Mouse (Mus musculus) embryonic fibroblast, embryonic 13.5 days (primary cell): ENCODE measurements around the gene Ankdd1b. TPM values are rescaled to one million over a fixed set of nuclear protein-coding genes. Genes with fewer than 3 reads are reported as not detected.

ENCODE experiments used
- H3K27ac ChIP-seq: 2 replicates; pipeline ENCODE4 v1.5.1; 2012; ENCODE audit warnings: low read length, control low read depth, inconsistent platforms; ENCODE audit not compliant: insufficient read depth
- H3K4me1 ChIP-seq: 2 replicates; pipeline ENCODE4 v1.6.1; 2011; ENCODE audit warnings: low read length; ENCODE audit not compliant: control insufficient read depth, insufficient read depth
- H3K4me3 ChIP-seq: 2 replicates; pipeline ENCODE4 v1.5.1; 2011; ENCODE audit warnings: mild to moderate bottlenecking, control low read depth, low read length; ENCODE audit not compliant: insufficient read depth
- CTCF ChIP-seq: IDR thresholded peaks from 2 replicates; pipeline ENCODE4 v1.5.1; 2011; ENCODE audit warnings: mild to moderate bottlenecking, control low read depth, low read length, moderate library complexity, borderline replicate concordance; ENCODE audit not compliant: insufficient read depth
- POLR2A ChIP-seq: IDR thresholded peaks from 2 replicates; pipeline ENCODE4 v1.6.1; 2011; ENCODE audit warnings: low read depth, mild to moderate bottlenecking, control low read depth, low read length, moderate library complexity
- polyA plus RNA-seq: library from polyadenylated mRNA; stranded (reverse); fragments of >200 nt; gene quantifications from 2 replicates; pipeline ENCODE4 v1.2.4, GENCODE M21; 2011; ENCODE audit warnings: low read depth; ENCODE audit not compliant: missing spikeins, insufficient read length

Ankdd1b gene
- polyA plus RNA-seq, 1 experiment: not detected

GRCm38 (mm10) chr13:96499891-96500290 lies 28.9 kb upstream of the Ankdd1b start:
- no peak overlapping the region for H3K27ac ChIP-seq
- no peak for TF ChIP-seq CTCF
- TF ChIP-seq POLR2A: no peak
- H3K4me1 ChIP-seq: no peaks in the 10 kb centered on the region
- no peak overlapping the region for H3K4me3 ChIP-seq

DNA sequence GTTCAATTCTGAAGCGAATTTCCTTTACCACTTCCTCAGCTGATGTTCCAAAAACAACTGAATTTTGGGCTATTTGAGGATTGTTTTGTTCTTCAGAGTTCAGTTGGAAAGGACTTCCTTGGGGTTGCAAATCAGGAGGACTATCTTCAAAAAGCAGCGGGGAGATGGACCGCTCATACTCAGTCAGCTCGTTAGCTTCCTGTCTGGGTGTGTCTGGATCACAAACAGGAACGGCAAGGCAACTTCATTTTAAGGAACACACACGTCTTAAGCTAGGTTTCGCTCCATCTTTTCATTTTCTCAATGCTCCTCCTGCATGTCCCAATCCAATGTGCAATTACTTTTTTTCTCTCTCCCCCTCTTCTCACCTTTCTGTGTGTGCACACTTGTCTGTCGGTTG lies 25.6 kb upstream of the Ankdd1b start:
- Histone ChIP-seq H3K4me3 (no peak overlapping the region), H3K4me1 (no peaks in the 10 kb centered on the region), H3K27ac (no peak overlapping the region)
- TF ChIP-seq POLR2A (no peak), CTCF (no peak)

GRCm38 (mm10) chr13:96490433-96490832 lies 19.4 kb upstream of the Ankdd1b start, which contains the start of gene Gm17622:
TSS of gene Gm17622 (plus strand) at chr13:96490733.
- Histone ChIP-seq H3K27ac (no peak within 1 kb of the TSS), H3K4me1 (peaks cover 4% of the 10 kb centered on the region), H3K4me3 (no peak within 1 kb of the TSS)
- TF ChIP-seq POLR2A: no peak
- no peak for TF ChIP-seq CTCF

DNA sequence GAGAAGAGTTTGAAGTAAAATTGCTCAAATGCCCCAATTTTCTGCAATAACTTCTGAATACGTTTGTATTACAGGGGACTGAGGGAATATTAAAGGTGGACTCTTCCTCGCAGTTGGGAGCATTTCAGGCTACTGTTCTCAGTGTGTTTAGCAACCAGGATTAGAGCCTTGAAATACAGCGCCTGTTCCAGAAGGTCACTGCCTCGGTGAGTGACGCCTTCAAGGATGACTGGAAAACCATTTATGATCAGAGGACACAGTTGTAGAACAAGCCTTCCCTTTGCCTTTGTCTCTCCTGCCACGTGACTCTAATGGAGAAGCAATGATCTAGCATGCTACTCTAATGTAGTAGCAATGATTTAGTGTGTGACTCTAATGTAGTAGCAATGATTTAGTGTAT lies 17.0 kb upstream of the Ankdd1b start:
- H3K4me3 ChIP-seq: no peak overlapping the region
- H3K4me1 ChIP-seq: peaks cover 4% of the 10 kb centered on the region
- no peak for TF ChIP-seq POLR2A
- no peak for TF ChIP-seq CTCF
- H3K27ac ChIP-seq: no peak overlapping the region

- TF ChIP-seq POLR2A (no peak), CTCF (no peak)
- no peak overlapping the region for H3K4me3 ChIP-seq
- H3K4me1 ChIP-seq: peaks cover 4% of the 10 kb centered on the region
- H3K27ac ChIP-seq: no peak overlapping the region
Measured at GRCm38 (mm10) chr13:96487230-96487629, 16.2 kb upstream of the Ankdd1b start.

DNA sequence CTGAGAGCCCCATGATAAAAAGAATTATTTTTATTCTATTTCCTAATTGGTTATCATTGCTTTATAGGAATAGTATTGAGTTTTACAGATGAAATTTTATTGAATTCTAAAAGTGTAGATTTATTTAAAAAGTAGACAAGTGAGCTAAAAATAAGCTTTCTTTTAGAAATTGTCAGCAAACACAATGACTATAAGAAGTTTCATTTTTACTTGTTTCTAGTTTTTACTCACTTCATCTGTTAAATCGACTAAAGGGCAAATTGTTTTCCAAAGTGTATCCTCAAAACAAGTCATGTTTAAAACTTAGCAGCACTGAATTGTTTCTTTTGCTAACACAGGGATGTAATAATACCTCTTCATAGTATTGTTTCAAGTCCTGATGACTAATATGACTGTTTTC lies 8.0 kb upstream of the Ankdd1b start:
- TF ChIP-seq POLR2A (no peak), CTCF (no peak)
- no peak overlapping the region for H3K27ac ChIP-seq
- no peak overlapping the region for H3K4me3 ChIP-seq
- H3K4me1 ChIP-seq: no peaks in the 10 kb centered on the region

DNA sequence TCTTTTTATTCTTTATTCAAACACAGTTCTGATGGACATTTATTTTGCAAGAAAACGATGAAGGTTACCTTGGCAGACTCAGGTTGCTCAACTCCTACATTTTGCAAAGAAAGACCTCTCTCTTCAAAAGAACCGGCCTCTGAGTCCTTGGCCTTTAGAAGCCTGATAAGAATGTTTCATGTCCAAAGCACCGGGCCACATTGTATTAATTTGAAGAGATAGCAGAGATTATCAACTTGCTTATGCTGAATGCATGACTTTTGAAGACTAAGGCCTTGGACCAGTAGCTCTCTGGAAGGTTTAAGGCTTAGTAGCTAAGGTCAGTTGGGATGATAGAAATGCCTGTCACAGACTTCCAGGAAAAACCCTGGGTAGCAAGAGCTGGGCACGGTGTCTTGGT lies 6.2 kb upstream of the Ankdd1b start:
- Histone ChIP-seq H3K27ac (no peak overlapping the region), H3K4me3 (no peak overlapping the region), H3K4me1 (no peaks in the 10 kb centered on the region)
- TF ChIP-seq POLR2A (no peak), CTCF (no peak)

- TF ChIP-seq CTCF (no peak), POLR2A (no peak)
- Histone ChIP-seq H3K4me1 (no peaks in the 10 kb centered on the region), H3K27ac (no peak overlapping the region), H3K4me3 (no peak overlapping the region)
Measured at GRCm38 (mm10) chr13:96470556-96470955, 442 bp downstream of the Ankdd1b start.

DNA sequence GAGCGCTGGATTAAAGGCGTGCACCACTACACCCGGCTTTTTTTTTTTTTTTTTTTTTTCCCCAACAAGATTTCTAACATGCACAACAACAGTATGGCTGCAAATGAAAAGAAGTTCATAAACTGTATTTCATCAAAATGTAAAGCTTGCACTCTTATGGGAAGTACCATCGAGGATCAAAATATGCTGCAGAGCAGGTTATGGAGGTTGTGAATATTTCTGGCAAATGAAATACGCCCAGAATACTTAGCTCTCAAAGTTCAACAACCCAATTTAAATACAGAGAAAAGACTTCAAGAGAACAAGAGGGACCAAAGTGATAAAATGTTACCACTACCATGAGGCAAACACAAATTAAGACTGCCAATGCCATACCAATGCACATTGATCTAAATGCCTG lies 2.3 kb downstream of the Ankdd1b start:
- H3K4me1 ChIP-seq: no peaks in the 10 kb centered on the region
- H3K27ac ChIP-seq: no peak overlapping the region
- no peak for TF ChIP-seq POLR2A
- TF ChIP-seq CTCF: no peak
- H3K4me3 ChIP-seq: no peak overlapping the region

DNA sequence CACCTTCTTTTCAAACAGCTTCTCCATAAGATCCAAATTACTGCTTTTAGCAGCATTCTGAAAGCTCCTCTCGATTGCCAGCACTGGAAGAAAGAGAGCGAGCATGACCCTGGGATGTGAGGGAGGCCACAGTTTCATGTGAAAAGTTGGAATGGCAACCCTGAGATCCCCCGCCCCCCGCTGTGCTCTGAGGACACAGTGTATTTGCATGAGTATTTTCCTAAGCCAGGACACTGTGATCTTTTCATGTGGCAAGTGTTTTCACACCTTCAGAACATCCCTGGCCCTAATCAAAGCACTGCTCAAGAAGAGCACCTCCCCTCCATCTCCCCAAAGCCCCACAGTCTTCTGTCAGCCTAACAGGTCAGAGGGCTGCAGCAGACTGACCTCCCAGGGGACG lies 5.7 kb downstream of the Ankdd1b start:
- Histone ChIP-seq H3K4me3 (no peak overlapping the region), H3K27ac (no peak overlapping the region), H3K4me1 (no peaks in the 10 kb centered on the region)
- no peak for TF ChIP-seq POLR2A
- no peak for TF ChIP-seq CTCF

DNA sequence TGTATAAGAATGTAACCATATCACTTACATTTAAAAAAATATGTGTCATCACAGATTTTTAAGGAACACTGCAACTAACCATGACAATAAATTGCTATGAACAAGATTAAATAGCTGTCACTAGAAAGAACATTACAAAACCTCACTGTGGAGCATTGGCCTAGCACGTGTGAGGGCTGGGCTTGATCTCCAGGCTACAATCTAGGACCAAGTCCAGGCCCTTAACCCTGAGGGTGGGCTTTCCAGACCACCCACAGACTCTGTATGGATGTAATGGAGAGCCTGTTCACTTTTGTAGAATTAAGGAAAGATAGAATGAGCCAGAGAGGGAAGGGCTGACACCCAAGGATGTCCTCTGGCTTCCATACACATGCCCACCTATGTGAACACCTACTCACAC lies 8.4 kb downstream of the Ankdd1b start:
- H3K4me3 ChIP-seq: no peak overlapping the region
- H3K4me1 ChIP-seq: 0 out of 2 replicates have a peak, but pooled peaks cover 2% of the 10 kb centered on the region
- no peak overlapping the region for H3K27ac ChIP-seq
- TF ChIP-seq CTCF (no peak), POLR2A (no peak)
